Mouse (Mus musculus) midbrain, embryonic 10.5 days (tissue): ENCODE measurements around the gene Ctnna3. TPM values are rescaled to one million over a fixed set of nuclear protein-coding genes. Genes with fewer than 3 reads are reported as not detected.
A peak's percentile ranks its signal among the peaks of the same experiment; 100 is the strongest.

Source experiments
- DNase-seq: peaks from one replicate; pipeline ENCODE4 v3.0.0-alpha.2; 2017; ENCODE audit warnings: low spot score
- H3K27ac ChIP-seq: fragments of 300-500 bp; sonication (generic); replicated peaks from 2 replicates; pipeline ENCODE4 v1.5.1; 2016; ENCODE audit warnings: mild to moderate bottlenecking
- H3K27me3 ChIP-seq: fragments of 300-500 bp; sonication (generic); 2 replicates; pipeline ENCODE4 v1.6.1; 2016; ENCODE audit warnings: low read depth, mild to moderate bottlenecking; ENCODE audit not compliant: poor library complexity, severe bottlenecking
- H3K36me3 ChIP-seq: fragments of 300-500 bp; sonication (generic); 2 replicates; pipeline ENCODE4 v1.6.1; 2016; ENCODE audit warnings: mild to moderate bottlenecking, moderate library complexity
- H3K4me1 ChIP-seq: fragments of 300-500 bp; sonication (generic); 2 replicates; pipeline ENCODE4 v1.6.1; 2016
- H3K4me3 ChIP-seq: fragments of 300-500 bp; sonication (generic); 2 replicates; pipeline ENCODE4 v1.5.1; 2016; ENCODE audit warnings: mild to moderate bottlenecking, moderate library complexity
- H3K9me3 ChIP-seq: fragments of 300-500 bp; sonication (generic); replicated peaks from 2 replicates; pipeline ENCODE4 v1.6.1; 2016; ENCODE audit warnings: mild to moderate bottlenecking
- WGBS: fragments of 180-500 bp; shearing (Covaris S2); methylation state at CpG from one replicate; pipeline ENCODE4 v1.1.7; 2016; 5-methylcytosine and 5-hydroxymethylcytosine counted together
- polyA plus RNA-seq: library from polyadenylated mRNA; unstranded; fragments of >200 nt; fragmentation: Nextera tagmentation; extraction: Ambion mirVana; gene quantifications from 2 replicates; pipeline ENCODE4 v1.2.1, GENCODE M21; 2016

Gene Ctnna3
- polyA plus RNA-seq, 1 experiment from 2014 or later, result 0.05 TPM

DNA sequence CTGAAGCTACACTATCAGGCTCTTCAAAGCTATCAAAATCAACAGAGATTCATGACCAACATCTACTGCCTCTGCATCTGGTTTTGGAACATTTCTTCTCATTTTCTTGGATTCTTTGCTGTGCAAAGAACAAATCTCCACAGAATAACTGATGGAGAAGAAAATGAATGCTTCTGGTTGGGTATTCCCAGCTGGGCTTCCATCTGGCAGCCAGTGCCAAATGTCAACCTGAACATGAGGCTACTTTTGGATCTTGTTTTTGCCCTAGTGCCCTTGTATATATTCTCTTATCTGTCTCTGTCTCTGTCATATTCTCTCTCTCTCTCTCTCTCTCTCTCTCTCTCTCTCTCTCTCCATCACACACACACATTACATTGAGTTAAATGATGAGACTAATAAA, 601.0 kb downstream of the Ctnna3 start:
- H3K27ac ChIP-seq, result no peak overlapping the region
- H3K27me3 ChIP-seq, result no peaks in the 10 kb centered on the region
- DNase-seq, result no peak
- no peaks in the 10 kb centered on the region for H3K4me1 ChIP-seq
- H3K36me3 ChIP-seq, result no peaks in the 10 kb centered on the region
- no peaks in the 10 kb centered on the region for H3K9me3 ChIP-seq
- H3K4me3 ChIP-seq, result no peak overlapping the region

DNA sequence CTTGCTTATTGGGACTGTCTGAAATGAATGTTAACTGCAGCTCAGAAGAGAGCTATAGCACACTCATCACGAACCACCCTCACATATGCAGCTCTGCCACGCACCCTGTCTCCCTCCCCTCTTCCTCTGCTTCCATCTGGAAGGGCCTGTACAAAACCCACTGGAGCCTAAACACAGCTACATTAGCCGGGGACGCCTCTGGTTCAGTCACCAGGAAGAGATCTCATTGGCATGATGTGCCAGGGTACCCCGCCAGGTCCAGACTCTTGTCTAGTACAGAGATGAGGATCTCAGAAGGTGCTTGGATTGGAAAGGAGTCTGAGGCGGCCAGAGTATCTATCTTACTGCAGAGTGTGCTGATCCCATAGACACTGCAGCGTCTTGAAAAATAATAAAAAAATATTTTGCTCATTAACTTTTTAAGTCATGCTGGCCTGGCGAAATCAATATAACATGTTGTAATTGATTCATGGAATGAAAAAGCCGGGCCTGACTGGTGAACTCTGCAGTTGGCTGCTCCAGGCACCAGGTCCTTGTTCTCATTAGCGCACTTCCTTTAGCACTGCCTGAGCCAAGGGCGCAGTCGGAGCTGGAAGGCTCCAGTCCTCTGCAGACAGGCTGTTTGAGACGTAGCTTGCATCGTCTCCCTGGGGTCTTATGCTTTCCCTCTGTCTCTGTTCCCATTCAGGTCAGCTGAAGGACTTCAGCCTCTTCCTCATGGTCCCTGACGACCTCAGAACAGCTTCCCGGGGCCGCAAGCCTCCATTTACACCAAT, 610.0 kb downstream of the Ctnna3 start:
- Histone ChIP-seq H3K27me3 (no peaks in the 10 kb centered on the region), H3K36me3 (no peaks in the 10 kb centered on the region), H3K9me3 (no peaks in the 10 kb centered on the region), H3K4me3 (no peak overlapping the region), H3K4me1 (0 out of 2 replicates have a peak, but pooled peaks cover 3% of the 10 kb centered on the region), H3K27ac (no peak overlapping the region)
- 88% methylated on average over 17 of the region's 17 CpGs for WGBS
- DNase-seq, result no peak

DNA sequence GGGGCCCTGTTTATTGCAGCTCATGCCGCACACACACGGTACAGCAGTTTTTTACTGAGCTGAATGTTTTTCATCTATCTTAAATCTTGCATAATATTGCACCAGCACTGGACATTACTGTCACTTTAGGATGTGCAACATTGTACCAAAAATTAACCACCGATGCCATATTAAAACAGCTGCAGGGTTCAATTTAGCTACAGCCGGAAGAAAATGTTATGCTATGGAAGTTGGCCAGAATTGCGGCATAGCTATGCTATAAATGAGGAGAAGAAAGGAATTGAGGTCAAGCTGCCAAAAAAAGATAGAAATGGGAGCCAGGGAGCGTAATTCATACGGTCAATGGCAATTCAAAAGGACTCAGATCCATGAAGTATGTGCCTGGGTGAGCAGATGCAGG, 611.3 kb downstream of the Ctnna3 start:
- Histone ChIP-seq H3K27ac (no peak overlapping the region), H3K27me3 (no peaks in the 10 kb centered on the region), H3K4me1 (0 out of 2 replicates have a peak, but pooled peaks cover 3% of the 10 kb centered on the region), H3K36me3 (no peaks in the 10 kb centered on the region), H3K4me3 (no peak overlapping the region), H3K9me3 (no peaks in the 10 kb centered on the region)
- DNase-seq, result no peak
- 92% methylated on average over 7 of the region's 7 CpGs for WGBS

DNA sequence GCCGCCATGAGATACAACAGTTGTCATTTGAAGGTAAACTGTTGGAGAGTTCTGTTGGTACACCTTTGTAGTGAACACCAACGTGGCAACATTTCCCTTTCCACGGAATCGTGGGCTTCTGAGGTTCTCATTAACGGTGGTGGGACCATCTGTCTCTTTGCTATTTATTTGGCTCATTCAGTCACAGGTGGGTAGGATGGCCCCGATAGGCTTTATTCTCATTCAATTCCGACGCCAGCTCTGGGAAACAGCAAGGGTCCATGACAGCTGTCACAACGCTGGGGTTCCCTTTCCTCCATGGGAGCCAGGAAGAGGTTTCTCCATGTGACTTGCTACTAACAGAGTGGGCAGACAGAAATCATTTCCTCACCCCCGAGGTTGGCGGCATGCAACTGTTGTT, 612.0 kb downstream of the Ctnna3 start:
- no peak for DNase-seq
- Histone ChIP-seq H3K9me3 (no peaks in the 10 kb centered on the region), H3K4me3 (no peak overlapping the region), H3K4me1 (0 out of 2 replicates have a peak, but pooled peaks cover 3% of the 10 kb centered on the region), H3K36me3 (no peaks in the 10 kb centered on the region), H3K27me3 (no peaks in the 10 kb centered on the region), H3K27ac (no peak overlapping the region)
- 88% methylated on average over 11 of the region's 11 CpGs for WGBS

DNA sequence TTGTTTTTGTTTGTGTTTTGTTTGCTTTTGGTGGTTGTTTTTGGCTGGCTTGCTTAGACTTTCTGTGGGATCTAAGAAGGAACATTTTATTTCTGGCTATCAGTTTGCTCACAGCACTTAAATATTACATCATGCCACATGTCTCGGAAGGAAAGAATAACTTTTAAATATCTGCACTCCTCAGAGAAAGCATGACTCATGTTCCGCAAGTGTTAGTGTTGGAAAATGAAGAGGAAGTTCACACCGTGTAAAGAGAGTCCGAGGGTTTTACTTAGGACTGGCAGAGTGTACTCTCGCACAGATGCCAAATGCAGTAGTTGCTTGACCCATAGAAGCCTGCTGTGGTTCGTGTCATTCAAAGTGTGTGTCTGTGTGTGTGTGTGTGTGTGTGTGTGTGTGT, 619.3 kb downstream of the Ctnna3 start:
- Histone ChIP-seq H3K4me1 (no peaks in the 10 kb centered on the region), H3K27me3 (no peaks in the 10 kb centered on the region), H3K9me3 (no peaks in the 10 kb centered on the region), H3K27ac (no peak overlapping the region), H3K36me3 (no peaks in the 10 kb centered on the region), H3K4me3 (no peak overlapping the region)
- 94% methylated on average over 6 of the region's 6 CpGs for WGBS
- DNase-seq, result no peak

DNA sequence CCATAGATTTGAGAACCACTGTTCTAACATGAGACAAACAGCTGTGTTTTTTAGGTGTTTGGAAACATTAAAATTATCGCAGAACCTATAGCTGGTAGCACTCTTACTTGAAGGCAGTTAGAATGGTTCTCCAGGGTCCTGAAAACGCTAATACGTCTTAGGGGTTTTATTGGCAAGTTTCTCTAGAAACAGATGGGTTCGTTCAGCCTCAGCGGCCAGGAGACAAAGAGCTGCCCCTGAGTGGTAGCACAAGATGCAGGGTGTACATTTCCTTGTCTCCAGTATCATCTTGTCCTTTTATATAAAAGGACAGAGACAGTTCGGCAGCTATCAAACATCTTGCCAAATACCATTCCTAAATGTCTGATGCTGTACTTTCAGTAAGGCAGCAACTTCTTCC, 620.0 kb downstream of the Ctnna3 start:
- Histone ChIP-seq H3K4me3 (no peak overlapping the region), H3K27ac (no peak overlapping the region), H3K27me3 (no peaks in the 10 kb centered on the region), H3K4me1 (no peaks in the 10 kb centered on the region), H3K36me3 (no peaks in the 10 kb centered on the region), H3K9me3 (no peaks in the 10 kb centered on the region)
- 83% methylated on average over 6 of the region's 6 CpGs for WGBS
- no peak for DNase-seq

DNA sequence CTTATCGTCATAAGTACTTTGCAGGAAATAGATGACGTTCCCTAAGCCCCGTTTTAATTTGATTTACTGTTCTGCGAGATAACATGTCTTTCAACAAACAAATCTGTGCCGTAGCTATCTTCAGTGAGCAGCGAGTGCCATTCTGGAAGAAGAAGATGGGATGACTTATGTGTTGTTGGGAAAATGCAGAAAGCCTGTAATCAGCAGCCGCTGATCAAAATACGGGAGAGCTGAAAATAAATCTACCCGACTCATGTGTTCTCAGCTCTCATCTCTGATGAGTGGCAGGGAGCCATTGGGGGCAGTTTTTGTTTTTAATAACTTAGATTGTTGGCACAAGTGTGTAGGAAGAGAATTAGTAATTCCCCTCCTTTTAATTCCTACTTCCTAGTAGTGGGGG, 633.8 kb downstream of the Ctnna3 start:
- Histone ChIP-seq H3K27ac (no peak overlapping the region), H3K36me3 (no peaks in the 10 kb centered on the region), H3K4me1 (no peaks in the 10 kb centered on the region), H3K4me3 (no peak overlapping the region), H3K27me3 (no peaks in the 10 kb centered on the region), H3K9me3 (no peaks in the 10 kb centered on the region)
- 95% methylated on average over 9 of the region's 9 CpGs for WGBS
- DNase-seq, result no peak

DNA sequence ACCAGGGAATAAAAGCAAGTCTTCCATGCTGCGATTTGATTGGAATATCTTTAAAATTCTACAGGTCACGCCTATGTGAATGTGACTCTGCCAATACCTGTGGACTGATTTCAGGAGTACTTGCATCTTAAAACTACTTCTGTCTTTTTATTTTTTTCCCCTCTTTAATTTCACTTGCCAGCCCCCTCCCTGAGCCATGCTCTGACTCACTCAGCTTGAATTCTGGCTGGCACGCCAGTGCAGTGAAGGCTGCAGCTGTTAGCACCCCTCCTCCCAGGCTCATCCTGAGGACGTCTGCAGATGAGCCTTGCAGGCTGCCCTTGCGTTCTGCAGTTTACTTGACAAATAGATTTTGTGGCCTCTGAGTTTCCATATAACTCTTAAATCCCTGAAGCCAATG, 646.0 kb downstream of the Ctnna3 start:
- WGBS, result 40% methylated on average over 5 of the region's 5 CpGs
- H3K9me3 ChIP-seq, result no peaks in the 10 kb centered on the region
- no peak for DNase-seq

DNA sequence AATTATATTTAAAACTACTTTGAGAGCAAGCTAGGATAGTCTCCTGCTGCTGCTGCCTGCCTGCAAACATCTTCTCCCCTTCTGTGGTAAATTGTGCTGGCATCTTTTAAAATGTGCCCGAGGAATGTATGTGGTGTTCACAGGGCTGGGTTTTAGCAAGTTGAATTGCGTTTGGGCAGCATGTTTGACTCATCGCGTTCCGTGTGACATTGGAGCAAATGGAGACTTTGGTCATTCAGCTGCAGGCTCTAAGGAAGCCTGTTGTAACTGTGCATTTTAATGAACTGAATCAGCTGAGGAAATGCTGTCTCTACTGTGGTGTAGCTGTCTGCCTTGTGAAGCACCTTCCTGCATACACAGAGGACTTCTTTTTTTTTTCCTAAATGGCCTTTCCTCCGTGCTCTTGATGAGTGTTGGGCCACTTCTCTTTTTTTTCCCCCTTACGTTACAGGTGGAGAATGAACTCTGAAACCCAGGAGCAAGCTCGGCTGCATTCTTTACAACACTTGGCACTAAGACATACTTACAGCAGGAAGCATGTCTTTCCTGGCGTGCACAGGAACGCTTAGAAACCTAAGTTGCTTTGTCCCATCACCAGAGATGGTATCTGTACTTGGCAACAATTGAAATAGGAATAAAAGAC, 646.6 kb downstream of the Ctnna3 start:
- WGBS, result 65% methylated on average over 10 of the region's 10 CpGs
- DNase-seq, result no peak
- Histone ChIP-seq H3K4me1 (peaks cover 10% of the 10 kb centered on the region), H3K9me3 (no peaks in the 10 kb centered on the region), H3K36me3 (no peaks in the 10 kb centered on the region), H3K27me3 (no peaks in the 10 kb centered on the region), H3K27ac (no peak overlapping the region), H3K4me3 (no peak overlapping the region)

More for the DNA sequence above, 646.0 kb downstream of the Ctnna3 start:
- Histone ChIP-seq H3K27me3 (no peaks in the 10 kb centered on the region), H3K4me1 (peaks cover 10% of the 10 kb centered on the region), H3K36me3 (no peaks in the 10 kb centered on the region), H3K4me3 (no peak overlapping the region), H3K27ac (no peak overlapping the region)

DNA sequence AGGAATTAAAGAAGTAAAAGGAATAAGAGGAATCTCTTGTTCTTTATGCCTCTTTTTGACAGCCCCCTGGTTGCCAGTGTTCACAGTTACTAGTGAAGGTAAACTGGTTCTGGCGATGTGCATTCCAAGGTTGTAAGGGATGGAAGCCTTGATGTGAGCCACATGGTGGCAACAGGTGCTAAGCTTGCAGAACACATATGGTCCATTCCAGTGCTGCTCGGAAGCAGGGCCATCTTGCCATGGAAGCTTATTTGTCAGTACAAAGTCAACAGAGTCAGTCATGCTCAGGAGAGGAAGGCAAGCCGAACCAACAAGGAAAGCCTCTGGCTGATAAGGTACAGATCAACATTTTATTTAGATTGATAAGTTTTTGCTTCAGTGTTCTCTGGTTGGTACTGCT, 652.4 kb downstream of the Ctnna3 start:
- 84% methylated on average over 3 of the region's 3 CpGs for WGBS
- H3K36me3 ChIP-seq, result no peaks in the 10 kb centered on the region
- H3K9me3 ChIP-seq, result no peaks in the 10 kb centered on the region
- H3K27me3 ChIP-seq, result peaks cover 4% of the 10 kb centered on the region; the same call in 1 of the 2 replicates
- no peak for DNase-seq
- H3K27ac ChIP-seq, result no peak overlapping the region
- peaks cover 18% of the 10 kb centered on the region for H3K4me1 ChIP-seq
- no peak overlapping the region for H3K4me3 ChIP-seq

DNA sequence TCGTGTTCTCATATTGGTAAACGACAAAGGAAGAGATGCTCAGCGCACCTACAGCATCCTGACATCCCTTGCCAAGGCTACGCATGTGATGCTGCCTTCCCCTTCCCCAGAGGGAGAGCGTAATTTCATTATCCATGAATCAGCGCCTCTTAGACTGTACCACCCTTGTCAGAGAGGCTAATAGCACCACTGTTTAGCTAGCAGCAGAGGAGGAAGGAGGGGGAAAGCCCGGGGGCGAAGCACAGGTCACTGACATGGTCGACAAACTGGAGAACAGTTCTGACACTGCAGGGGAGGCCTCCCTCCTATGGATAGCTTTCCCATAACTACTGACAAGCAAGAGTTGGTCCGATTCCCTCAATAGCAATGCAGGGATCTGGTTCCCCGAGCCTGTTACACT, 653.9 kb downstream of the Ctnna3 start:
- DNase-seq, result no peak
- Histone ChIP-seq H3K27ac (no peak overlapping the region), H3K4me1 (peaks cover 33% of the 10 kb centered on the region), H3K9me3 (no peaks in the 10 kb centered on the region), H3K36me3 (no peaks in the 10 kb centered on the region), H3K4me3 (no peak overlapping the region), H3K27me3 (peaks cover 15% of the 10 kb centered on the region)
- 60% methylated on average over 11 of the region's 11 CpGs for WGBS

DNA sequence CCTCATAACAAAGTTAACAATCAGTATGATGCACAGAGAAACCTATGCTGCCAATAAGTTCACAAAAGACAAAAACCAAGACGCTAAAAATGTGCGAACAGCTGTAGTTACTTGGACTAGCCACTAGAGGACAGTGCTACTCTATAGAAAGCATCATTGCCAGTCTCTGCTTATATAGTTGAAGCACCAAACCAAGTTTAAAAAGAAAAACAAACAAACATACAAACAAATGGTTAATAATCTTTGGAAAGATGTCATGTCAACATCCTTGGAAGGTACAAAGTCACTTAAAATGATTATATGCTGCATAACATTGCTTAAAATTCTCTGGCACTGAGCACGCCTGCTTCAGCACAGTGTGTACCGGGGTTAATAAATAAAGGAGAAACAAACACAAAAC, 654.6 kb downstream of the Ctnna3 start:
- Histone ChIP-seq H3K36me3 (no peaks in the 10 kb centered on the region), H3K9me3 (no peaks in the 10 kb centered on the region), H3K4me3 (no peak overlapping the region), H3K4me1 (peaks cover 38% of the 10 kb centered on the region), H3K27ac (no peak overlapping the region), H3K27me3 (peaks cover 21% of the 10 kb centered on the region)
- no peak for DNase-seq
- WGBS, result 45% methylated on average over 4 of the region's 4 CpGs

DNA sequence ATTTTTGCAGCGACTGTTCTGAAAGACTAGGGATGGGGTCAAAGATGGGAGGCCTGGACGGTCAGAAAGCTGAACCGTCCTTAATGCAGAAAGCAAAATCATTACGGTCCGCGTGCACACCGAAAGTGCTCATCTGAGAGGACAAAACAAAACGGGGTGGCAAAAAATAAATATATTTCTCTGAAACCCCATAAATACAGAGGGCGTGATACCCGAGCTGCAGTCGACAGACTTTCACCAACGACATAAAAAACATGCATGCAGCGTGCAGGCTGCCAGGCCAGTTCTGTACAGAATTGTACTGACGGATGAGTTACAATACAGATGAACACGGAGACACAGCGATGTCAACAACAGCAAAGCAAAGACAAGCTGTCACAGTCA, 656.3 kb downstream of the Ctnna3 start:
- peaks cover 28% of the 10 kb centered on the region for H3K27me3 ChIP-seq
- no peak overlapping the region for H3K27ac ChIP-seq
- peaks cover 44% of the 10 kb centered on the region for H3K4me1 ChIP-seq
- no peaks in the 10 kb centered on the region for H3K9me3 ChIP-seq
- H3K36me3 ChIP-seq, result no peaks in the 10 kb centered on the region
- peak overlapping the region; percentile 58; the same call in 1 of the 2 replicates for H3K4me3 ChIP-seq
- no peak for DNase-seq
- 68% methylated on average over 16 of the region's 16 CpGs for WGBS
